Mouse (Mus musculus) kidney, embryonic 16.5 days (tissue): Measurements from ENCODE around the gene Klhdc3. TPM values are rescaled to one million over a fixed set of nuclear protein-coding genes. Genes with fewer than 3 reads are reported as not detected.

ENCODE experiments used
- ATAC-seq: fragments of 200-750 bp; cut with Nextera tagmentation; 2 replicates; pipeline ENCODE4 v1.8.0; 2017; ENCODE audit warnings: moderate TSS enrichment; ENCODE audit not compliant: low FRiP score, low TSS enrichment
- H3K27ac ChIP-seq: fragments of 300-500 bp; sonication (generic); 2 replicates; pipeline ENCODE4 v1.5.1; 2014; ENCODE audit warnings: low read length
- H3K27me3 ChIP-seq: fragments of 300-500 bp; sonication (generic); 2 replicates; pipeline ENCODE4 v1.6.1; 2014; ENCODE audit warnings: low read length, control low read depth, mixed read lengths; ENCODE audit not compliant: insufficient read depth
- H3K36me3 ChIP-seq: fragments of 300-500 bp; sonication (generic); 2 replicates; pipeline ENCODE4 v1.6.1; 2014; ENCODE audit warnings: low read length, control low read depth, mixed read lengths; ENCODE audit not compliant: insufficient read depth
- H3K4me1 ChIP-seq: fragments of 300-500 bp; sonication (generic); 2 replicates; pipeline ENCODE4 v1.6.1; 2014; ENCODE audit warnings: low read length, control low read depth, mixed read lengths; ENCODE audit not compliant: insufficient read depth
- H3K4me2 ChIP-seq: fragments of 300-500 bp; sonication (generic); replicated peaks from 2 replicates; pipeline ENCODE4 v1.6.1; 2014; ENCODE audit warnings: low read depth, low read length
- H3K4me3 ChIP-seq: fragments of 300-500 bp; sonication (generic); 2 replicates; pipeline ENCODE4 v1.5.1; 2014; ENCODE audit warnings: mild to moderate bottlenecking, low read length
- H3K9ac ChIP-seq: fragments of 300-500 bp; sonication (generic); replicated peaks from 2 replicates; pipeline ENCODE4 v1.6.1; 2014; ENCODE audit warnings: low read length
- H3K9me3 ChIP-seq: fragments of 300-500 bp; sonication (generic); 2 replicates; pipeline ENCODE4 v1.6.1; 2016; ENCODE audit warnings: low read length, control low read depth
- WGBS: fragments of 180-500 bp; shearing (Covaris S2); extraction: QIAGEN DNeasy Blood & Tissue Kit; methylation state at CpG from one replicate; pipeline ENCODE4 v1.1.7; 2014; 5-methylcytosine and 5-hydroxymethylcytosine counted together
- polyA plus RNA-seq: library from polyadenylated mRNA; unstranded; fragments of >200 nt; fragmentation: Nextera tagmentation; extraction: Ambion mirVana; gene quantifications from 2 replicates; pipeline ENCODE4 v1.2.1, GENCODE M21; 2015

Gene Klhdc3
- polyA plus RNA-seq, 1 experiment from 2014 or later, result 137 TPM

DNA sequence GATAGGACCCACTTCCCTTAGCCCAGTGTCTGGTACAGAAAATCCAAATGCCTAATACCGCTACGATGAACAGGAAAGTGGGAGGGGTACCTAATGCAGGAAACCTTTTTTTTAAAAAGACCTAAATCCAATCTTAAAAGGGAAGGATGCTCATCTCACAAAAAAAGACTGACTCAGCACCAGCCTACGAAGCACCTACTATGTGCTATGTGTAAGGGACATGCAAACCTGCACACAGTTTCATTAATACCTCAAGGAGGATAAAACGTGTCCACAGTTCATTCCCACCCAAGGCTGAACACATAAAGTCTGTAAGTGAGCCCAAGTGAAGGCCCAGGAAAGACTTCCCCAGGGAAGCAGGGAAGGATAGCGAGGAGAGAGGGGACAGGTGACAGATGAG lies 21.8 kb upstream of the Klhdc3 start:
- no peak overlapping the region for H3K4me3 ChIP-seq
- 81% methylated on average over 5 of the region's 5 CpGs for WGBS

DNA sequence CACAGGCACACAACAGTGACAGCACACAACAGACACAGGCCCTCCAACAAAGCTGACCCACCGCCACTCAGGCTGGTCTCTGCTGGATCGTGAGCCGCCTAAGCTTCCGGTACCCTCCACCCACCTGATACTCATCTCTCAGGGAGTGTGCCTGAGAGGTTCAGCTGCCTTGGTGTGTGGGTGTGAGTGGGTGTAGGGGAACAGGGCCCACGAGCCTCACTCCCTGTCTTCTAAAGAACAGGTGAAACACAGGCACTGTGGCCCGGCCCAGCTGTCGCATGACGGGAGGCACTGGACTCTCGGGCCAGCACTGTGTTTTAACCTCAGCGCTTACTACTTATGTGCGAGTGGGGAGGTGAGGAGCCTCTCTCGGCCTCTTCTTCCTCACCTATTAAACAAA lies 21.4 kb upstream of the Klhdc3 start:
- H3K27ac ChIP-seq, result no peak overlapping the region
- H3K4me1 ChIP-seq, result peaks cover 37% of the 10 kb centered on the region
- H3K27me3 ChIP-seq, result no peaks in the 10 kb centered on the region
- H3K4me2 ChIP-seq, result no peak overlapping the region
- WGBS, result 77% methylated on average over 12 of the region's 12 CpGs
- no peak overlapping the region for H3K4me3 ChIP-seq
- 0 out of 2 replicates have a peak overlapping the region, but pooled peaks have one; percentile 29 for H3K9ac ChIP-seq
- H3K36me3 ChIP-seq, result no peaks in the 10 kb centered on the region; the same call in 1 of the 2 replicates
- no peak for ATAC-seq
- no peaks in the 10 kb centered on the region for H3K9me3 ChIP-seq

More for the DNA sequence above, 21.8 kb upstream of the Klhdc3 start:
- Histone ChIP-seq H3K4me2 (peak overlapping the region; percentile 55; the same call in 1 of the 2 replicates), H3K9me3 (no peaks in the 10 kb centered on the region), H3K4me1 (peaks cover 37% of the 10 kb centered on the region), H3K36me3 (no peaks in the 10 kb centered on the region; the same call in 1 of the 2 replicates), H3K9ac (peak overlapping the region; percentile 91), H3K27ac (no peak overlapping the region), H3K27me3 (no peaks in the 10 kb centered on the region)
- no peak for ATAC-seq

DNA sequence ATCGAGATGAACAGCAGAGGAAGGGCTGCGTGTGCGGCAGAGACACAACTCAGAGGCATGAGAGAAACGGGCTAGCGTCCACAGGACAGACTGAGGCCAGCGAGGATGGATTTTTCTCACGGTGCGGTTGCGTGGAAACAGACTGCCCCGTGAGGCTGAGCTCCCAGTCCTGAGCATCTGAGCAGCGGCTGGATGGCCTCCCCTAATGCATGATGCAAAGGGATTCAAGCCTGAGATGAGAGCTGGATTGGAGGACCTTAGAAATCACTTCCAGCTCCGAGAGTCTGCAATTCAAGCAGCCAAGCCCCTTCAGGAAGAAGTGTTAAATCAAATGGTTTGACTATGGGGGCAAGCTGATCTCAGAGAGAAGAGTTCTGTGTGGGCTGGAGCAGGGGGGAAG lies 20.8 kb upstream of the Klhdc3 start:
- H3K36me3 ChIP-seq, result no peaks in the 10 kb centered on the region; the same call in 1 of the 2 replicates
- peak overlapping the region; percentile 10; the same call in 1 of the 2 replicates for H3K4me2 ChIP-seq

DNA sequence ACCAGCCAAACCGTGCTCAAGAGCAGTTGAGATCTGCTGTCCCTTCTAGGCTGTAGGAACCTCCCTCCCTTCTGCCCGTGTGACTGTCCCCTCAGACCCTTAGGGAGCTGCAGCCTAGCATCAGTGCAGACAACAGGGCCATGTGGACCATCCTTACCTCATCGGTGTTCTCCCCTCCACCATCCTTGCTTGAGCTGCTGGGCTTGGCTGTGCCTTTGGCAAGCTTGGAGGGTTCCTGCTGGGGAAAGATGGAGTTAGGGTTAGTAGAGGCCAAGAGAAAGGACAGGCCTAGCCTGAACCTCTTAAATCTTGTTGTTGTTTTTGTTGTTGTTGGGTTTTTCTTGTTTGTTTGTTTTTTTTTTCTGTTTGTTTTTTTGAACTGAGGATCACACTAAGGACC lies 19.2 kb upstream of the Klhdc3 start:
- WGBS, result 85% methylated on average over 3 of the region's 3 CpGs
- Histone ChIP-seq H3K4me3 (no peak overlapping the region), H3K27me3 (no peaks in the 10 kb centered on the region), H3K4me2 (no peak overlapping the region), H3K9me3 (no peaks in the 10 kb centered on the region), H3K36me3 (no peaks in the 10 kb centered on the region; the same call in 1 of the 2 replicates), H3K4me1 (peaks cover 28% of the 10 kb centered on the region), H3K9ac (no peak overlapping the region), H3K27ac (no peak overlapping the region)
- ATAC-seq, result no peak

More for the DNA sequence above, 20.8 kb upstream of the Klhdc3 start:
- H3K4me3 ChIP-seq, result no peak overlapping the region
- H3K9ac ChIP-seq, result peak overlapping the region; percentile 29; the same call in 1 of the 2 replicates
- 80% methylated on average over 12 of the region's 12 CpGs for WGBS
- H3K9me3 ChIP-seq, result no peaks in the 10 kb centered on the region
- no peak overlapping the region for H3K27ac ChIP-seq
- peaks cover 37% of the 10 kb centered on the region for H3K4me1 ChIP-seq
- ATAC-seq, result no peak
- no peaks in the 10 kb centered on the region for H3K27me3 ChIP-seq

DNA sequence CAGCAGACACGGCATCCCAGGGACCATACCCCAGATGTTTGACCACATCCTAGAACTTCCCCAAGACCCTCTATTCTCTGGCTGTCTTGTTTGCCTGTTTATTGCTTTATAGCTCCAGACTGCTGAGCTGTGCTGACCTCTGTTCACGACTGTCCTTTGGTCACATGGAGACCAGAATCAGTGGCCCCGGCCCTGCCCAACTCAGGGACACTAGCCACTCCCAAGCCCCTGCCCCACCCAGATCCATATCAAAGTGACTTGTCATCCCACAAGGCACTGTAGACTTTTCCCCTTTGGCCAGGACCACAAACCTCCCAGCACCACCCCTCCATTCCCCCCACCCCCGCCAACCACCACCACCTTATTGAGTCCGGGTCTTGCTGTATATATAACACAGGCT lies 18.5 kb upstream of the Klhdc3 start:
- Histone ChIP-seq H3K27ac (no peak overlapping the region), H3K36me3 (no peaks in the 10 kb centered on the region; the same call in 1 of the 2 replicates), H3K27me3 (no peaks in the 10 kb centered on the region), H3K4me3 (no peak overlapping the region), H3K4me2 (no peak overlapping the region), H3K4me1 (peaks cover 28% of the 10 kb centered on the region), H3K9ac (no peak overlapping the region), H3K9me3 (no peaks in the 10 kb centered on the region)
- no peak for ATAC-seq
- 53% methylated on average over 5 of the region's 5 CpGs for WGBS

DNA sequence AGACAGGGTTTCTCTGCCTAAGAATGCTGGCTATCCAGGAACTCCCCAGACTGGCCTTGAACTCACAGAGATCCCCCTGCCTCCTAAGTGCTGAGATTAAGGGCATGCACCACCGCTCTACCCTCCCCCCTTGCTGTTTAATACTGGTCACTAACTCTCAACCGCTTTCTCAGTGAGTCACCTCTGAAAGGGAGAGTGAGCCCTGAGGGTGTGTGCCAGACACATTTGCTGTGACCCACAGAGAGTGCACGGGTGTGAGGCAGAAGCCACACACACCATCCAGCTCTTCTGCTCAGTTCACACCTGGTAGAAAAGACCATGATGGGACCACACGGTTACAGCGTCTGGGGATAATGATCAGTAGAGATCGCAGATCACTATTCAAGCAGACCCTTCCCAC lies 17.8 kb upstream of the Klhdc3 start:
- Histone ChIP-seq H3K36me3 (no peaks in the 10 kb centered on the region; the same call in 1 of the 2 replicates), H3K27me3 (no peaks in the 10 kb centered on the region), H3K4me2 (no peak overlapping the region), H3K9me3 (no peaks in the 10 kb centered on the region), H3K4me3 (no peak overlapping the region), H3K4me1 (peaks cover 21% of the 10 kb centered on the region), H3K9ac (no peak overlapping the region), H3K27ac (no peak overlapping the region)
- no peak for ATAC-seq
- WGBS, result 76% methylated on average over 6 of the region's 6 CpGs

DNA sequence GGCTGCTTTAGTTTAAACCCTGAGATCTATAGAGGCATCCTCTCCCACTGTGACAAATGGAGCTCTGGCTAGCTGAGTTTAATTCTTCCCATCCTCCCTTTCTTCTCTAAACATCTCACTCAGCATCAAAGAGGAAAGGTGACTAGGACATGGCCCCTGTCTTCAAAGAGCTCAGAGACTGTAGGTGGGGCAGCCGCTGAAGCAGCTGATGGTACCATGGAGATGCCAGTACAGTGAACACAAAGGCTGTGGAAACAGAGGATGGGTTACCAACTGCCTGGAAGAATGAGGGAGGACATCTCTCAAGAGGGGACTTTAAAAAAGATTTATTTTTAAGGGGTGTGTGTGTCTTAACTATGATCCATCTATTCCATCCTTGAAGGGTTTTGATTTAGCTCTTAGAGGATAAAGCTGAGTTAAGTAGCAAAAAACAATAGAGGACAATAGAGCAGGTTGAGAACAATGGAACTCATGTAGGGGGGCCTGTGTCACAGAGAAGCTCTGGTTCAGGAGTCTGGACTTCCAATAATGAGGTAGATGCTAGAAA lies 13.9 kb upstream of the Klhdc3 start:
- H3K27ac ChIP-seq, result no peak overlapping the region
- H3K36me3 ChIP-seq, result peaks cover 10% of the 10 kb centered on the region; the same call in 1 of the 2 replicates
- ATAC-seq, result no peak
- WGBS, result 46% methylated on average over 1 of the region's 1 CpGs
- no peaks in the 10 kb centered on the region for H3K9me3 ChIP-seq
- no peaks in the 10 kb centered on the region for H3K4me1 ChIP-seq
- no peak overlapping the region for H3K4me2 ChIP-seq
- H3K4me3 ChIP-seq, result no peak overlapping the region
- no peak overlapping the region for H3K9ac ChIP-seq
- H3K27me3 ChIP-seq, result no peaks in the 10 kb centered on the region

DNA sequence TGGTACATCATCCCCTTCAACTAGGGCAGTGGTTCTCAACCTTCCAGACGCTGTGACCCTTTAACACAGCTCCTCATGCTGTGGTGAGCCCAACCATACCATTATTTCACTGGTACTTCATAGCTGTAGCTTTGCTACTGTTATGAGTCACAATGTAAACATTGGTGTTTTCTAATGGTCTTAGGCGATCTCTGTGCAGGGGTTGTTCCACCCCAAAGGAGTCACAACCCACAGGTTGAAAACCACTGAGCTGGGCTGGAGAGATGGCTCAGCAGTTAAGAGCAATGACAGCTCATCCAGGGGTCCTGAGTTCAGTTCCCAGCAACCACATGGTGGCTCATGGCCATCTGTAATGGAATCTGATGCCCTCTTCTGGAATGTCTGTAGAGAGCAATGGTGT lies 10.7 kb upstream of the Klhdc3 start:
- Histone ChIP-seq H3K4me2 (no peak overlapping the region), H3K9me3 (no peaks in the 10 kb centered on the region), H3K4me1 (no peaks in the 10 kb centered on the region), H3K36me3 (peaks cover 19% of the 10 kb centered on the region), H3K9ac (no peak overlapping the region), H3K27ac (no peak overlapping the region), H3K27me3 (no peaks in the 10 kb centered on the region), H3K4me3 (no peak overlapping the region)
- WGBS, result 91% methylated on average over 2 of the region's 2 CpGs
- ATAC-seq, result no peak

DNA sequence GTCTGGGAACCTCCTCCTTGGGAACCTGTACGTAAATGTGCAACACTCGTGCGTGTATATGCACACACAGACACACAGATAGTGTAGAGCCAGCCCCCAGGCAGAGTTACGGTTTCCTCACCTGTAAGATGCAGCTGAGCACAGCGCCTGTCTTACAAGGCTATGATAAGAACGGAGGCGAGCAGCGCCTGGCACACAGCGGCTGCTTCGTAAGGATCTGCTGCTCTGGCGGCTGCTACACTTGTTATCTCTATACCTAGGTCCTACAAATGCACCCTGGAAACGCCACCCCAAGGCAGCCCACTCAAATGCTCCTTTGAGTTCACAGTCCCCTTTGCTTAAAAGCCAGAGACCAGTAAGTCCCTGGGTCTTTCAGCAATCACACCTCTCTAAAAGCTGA lies 10.0 kb upstream of the Klhdc3 start:
- no peak for ATAC-seq
- H3K4me3 ChIP-seq, result no peak overlapping the region
- H3K9me3 ChIP-seq, result no peaks in the 10 kb centered on the region
- 95% methylated on average over 12 of the region's 12 CpGs for WGBS
- H3K4me1 ChIP-seq, result no peaks in the 10 kb centered on the region
- H3K36me3 ChIP-seq, result peaks cover 27% of the 10 kb centered on the region
- no peak overlapping the region for H3K4me2 ChIP-seq
- no peaks in the 10 kb centered on the region for H3K27me3 ChIP-seq
- H3K27ac ChIP-seq, result no peak overlapping the region
- no peak overlapping the region for H3K9ac ChIP-seq

DNA sequence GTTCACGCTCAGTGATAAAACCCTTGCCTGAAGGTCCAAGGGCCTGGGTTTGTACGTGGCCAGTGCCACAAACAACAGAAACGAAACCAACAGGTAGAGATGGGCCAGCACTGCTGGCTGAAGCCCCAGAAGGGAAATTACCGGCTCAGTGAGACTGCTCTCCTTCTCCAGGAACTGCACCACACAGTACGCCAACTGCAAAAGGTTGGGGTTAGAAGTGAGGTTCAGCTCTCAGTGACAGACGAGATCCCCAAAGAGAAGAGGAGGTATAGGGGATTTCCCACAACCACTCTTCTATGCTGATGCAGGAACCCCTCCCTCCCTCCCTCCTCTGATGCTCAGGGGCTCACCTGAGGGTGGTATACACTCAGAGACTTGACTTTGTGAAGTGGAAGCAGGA lies 5.2 kb upstream of the Klhdc3 start:
- Histone ChIP-seq H3K9ac (no peak overlapping the region), H3K4me1 (peaks cover 8% of the 10 kb centered on the region), H3K27me3 (no peaks in the 10 kb centered on the region), H3K4me3 (no peak overlapping the region), H3K9me3 (no peaks in the 10 kb centered on the region), H3K36me3 (peaks cover 50% of the 10 kb centered on the region), H3K4me2 (no peak overlapping the region), H3K27ac (no peak overlapping the region)
- ATAC-seq, result no peak
- 90% methylated on average over 6 of the region's 6 CpGs for WGBS
